Mouse (Mus musculus) heart, postnatal 0 days (tissue): Measurements from ENCODE around the gene Zfp512b.

Source experiments
- CTCF ChIP-seq: IDR thresholded peaks from 2 replicates; pipeline ENCODE4 v1.5.1; 2016; ENCODE audit warnings: antibody characterized with exemption, control low read depth, low read depth
- EP300 ChIP-seq: IDR thresholded peaks from 2 replicates; pipeline ENCODE4 v1.6.1; 2016; ENCODE audit warnings: antibody characterized with exemption, low read depth

DNA sequence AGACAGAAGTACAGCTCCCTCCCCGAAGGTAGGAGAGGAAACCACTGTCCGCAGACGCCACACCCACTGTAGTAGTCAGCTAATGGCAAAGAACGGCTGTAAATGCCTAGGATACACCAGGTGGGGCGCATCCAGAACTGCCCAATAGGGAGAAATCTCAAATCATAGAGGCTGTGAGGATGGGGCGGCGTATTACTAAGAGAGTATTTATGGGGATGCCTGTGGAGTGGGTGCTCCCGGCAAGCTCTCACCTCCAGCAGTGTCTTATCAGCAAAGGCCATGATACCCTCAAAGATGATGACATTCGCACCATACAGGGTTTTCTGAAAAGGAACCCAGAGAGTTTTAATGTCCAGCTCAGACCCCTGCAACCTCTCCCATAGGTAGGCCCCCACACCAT is 18.6 kb downstream of the Zfp512b start:
- TF ChIP-seq CTCF (no peak), EP300 (no peak)
